Mouse (Mus musculus): ENCODE results near the gene Per3. TPM values are rescaled to one million over a fixed set of nuclear protein-coding genes. Genes with fewer than 3 reads are reported as not detected.

Per3 gene
- polyA plus RNA-seq, 1 experiment from 2014 or later = 2.9 TPM

- Histone ChIP-seq H3K27ac (no peak overlapping the region), H3K4me1 (replicated peaks) (no peaks in the 10 kb centered on the region), H3K4me2 (replicated peaks) (no peak overlapping the region), H3K9me3 (no peaks in the 10 kb centered on the region), H3K4me3 (replicated peaks) (no peak overlapping the region), H3K9ac (replicated peaks) (no peak overlapping the region), H3K36me3 (no peaks in the 10 kb centered on the region), H3K27me3 (no peaks in the 10 kb centered on the region)
- ATAC-seq = no peak
- 81% methylated on average over 8 of the region's 8 CpGs for WGBS
These were observed 71.2 kb downstream of the Per3 start for GRCm38 (mm10) chr4:150973264-150973663.

- peaks cover 3% of the 10 kb centered on the region; the same call in 1 of the 2 replicates for H3K27me3 ChIP-seq
- 0 out of 2 replicates have a peak, but pooled peaks cover 3% of the 10 kb centered on the region for H3K4me1 ChIP-seq (replicated peaks)
- H3K9ac ChIP-seq (replicated peaks) = no peak overlapping the region
- 87% methylated on average over 8 of the region's 8 CpGs for WGBS
- H3K4me2 ChIP-seq (replicated peaks) = no peak overlapping the region
- no peaks in the 10 kb centered on the region for H3K9me3 ChIP-seq
- H3K4me3 ChIP-seq (replicated peaks) = no peak overlapping the region
- H3K36me3 ChIP-seq = no peaks in the 10 kb centered on the region
- ATAC-seq = no peak
- H3K27ac ChIP-seq = no peak overlapping the region
These were observed 75.5 kb downstream of the Per3 start for GRCm38 (mm10) chr4:150968956-150969355.

GRCm38 (mm10) chr4:150966556-150966955 lies 77.9 kb downstream of the Per3 start:
- H3K4me1 ChIP-seq (replicated peaks) = 0 out of 2 replicates have a peak, but pooled peaks cover 3% of the 10 kb centered on the region
- H3K36me3 ChIP-seq = no peaks in the 10 kb centered on the region
- no peak overlapping the region for H3K9ac ChIP-seq (replicated peaks)
- no peak overlapping the region for H3K4me2 ChIP-seq (replicated peaks)
- peaks cover 3% of the 10 kb centered on the region; the same call in 1 of the 2 replicates for H3K27me3 ChIP-seq
- H3K9me3 ChIP-seq = no peaks in the 10 kb centered on the region
- H3K27ac ChIP-seq = no peak overlapping the region
- WGBS = 26% methylated on average over 7 of the region's 7 CpGs
- H3K4me3 ChIP-seq (replicated peaks) = no peak overlapping the region
- ATAC-seq = no peak

- H3K9ac ChIP-seq (replicated peaks) = no peak overlapping the region
These were observed 78.9 kb downstream of the Per3 start for GRCm38 (mm10) chr4:150965555-150965951.

GRCm38 (mm10) chr4:150964635-150965554 lies 79.6 kb downstream of the Per3 start:
- no peak overlapping the region for H3K27ac ChIP-seq
- no peaks in the 10 kb centered on the region for H3K9me3 ChIP-seq
- 13% methylated on average over 25 of the region's 25 CpGs for WGBS
- no peak for ATAC-seq
- peak overlapping the region; percentile 33 for H3K4me2 ChIP-seq (replicated peaks)
- no peak overlapping the region for H3K4me3 ChIP-seq (replicated peaks)
- no peaks in the 10 kb centered on the region for H3K36me3 ChIP-seq
- H3K9ac ChIP-seq (replicated peaks) = no peak overlapping the region
- 0 out of 2 replicates have a peak, but pooled peaks cover 3% of the 10 kb centered on the region for H3K4me1 ChIP-seq (replicated peaks)
- peaks cover 3% of the 10 kb centered on the region; the same call in 1 of the 2 replicates for H3K27me3 ChIP-seq

More at GRCm38 (mm10) chr4:150965555-150965951, 78.9 kb downstream of the Per3 start:
- Histone ChIP-seq H3K27ac (no peak overlapping the region), H3K4me2 (replicated peaks) (no peak overlapping the region), H3K4me3 (replicated peaks) (no peak overlapping the region), H3K4me1 (replicated peaks) (0 out of 2 replicates have a peak, but pooled peaks cover 3% of the 10 kb centered on the region), H3K9me3 (no peaks in the 10 kb centered on the region), H3K36me3 (no peaks in the 10 kb centered on the region), H3K27me3 (peaks cover 3% of the 10 kb centered on the region; the same call in 1 of the 2 replicates)
- WGBS = 74% methylated on average over 11 of the region's 11 CpGs
- no peak for ATAC-seq

- Histone ChIP-seq H3K27me3 (peaks cover 3% of the 10 kb centered on the region; the same call in 1 of the 2 replicates), H3K4me2 (replicated peaks) (no peak overlapping the region), H3K36me3 (no peaks in the 10 kb centered on the region), H3K9me3 (no peaks in the 10 kb centered on the region), H3K4me1 (replicated peaks) (0 out of 2 replicates have a peak, but pooled peaks cover 3% of the 10 kb centered on the region), H3K27ac (no peak overlapping the region), H3K4me3 (replicated peaks) (no peak overlapping the region), H3K9ac (replicated peaks) (no peak overlapping the region)
- no peak for ATAC-seq
- whole genome bisulfite sequencing = 64% methylated on average over 2 of the region's 2 CpGs
These were observed 80.8 kb downstream of the Per3 start for GRCm38 (mm10) chr4:150963711-150964110.

- 75% methylated on average over 6 of the region's 6 CpGs for WGBS
- no peaks in the 10 kb centered on the region for H3K36me3 ChIP-seq
- H3K9me3 ChIP-seq = no peaks in the 10 kb centered on the region
- H3K4me2 ChIP-seq (replicated peaks) = no peak overlapping the region
- H3K27me3 ChIP-seq = peaks cover 3% of the 10 kb centered on the region; the same call in 1 of the 2 replicates
- H3K4me3 ChIP-seq (replicated peaks) = no peak overlapping the region
- H3K4me1 ChIP-seq (replicated peaks) = peaks cover 6% of the 10 kb centered on the region; the same call in 1 of the 2 replicates
- H3K27ac ChIP-seq = no peak overlapping the region
- H3K9ac ChIP-seq (replicated peaks) = no peak overlapping the region
- ATAC-seq = no peak
These were observed 82.2 kb downstream of the Per3 start for GRCm38 (mm10) chr4:150962231-150962630.

GRCm38 (mm10) chr4:150958536-150958935 lies 85.9 kb downstream of the Per3 start:
- H3K4me2 ChIP-seq (replicated peaks) = no peak overlapping the region
- 79% methylated on average over 7 of the region's 7 CpGs for WGBS
- H3K9ac ChIP-seq (replicated peaks) = no peak overlapping the region
- peaks cover 13% of the 10 kb centered on the region for H3K4me1 ChIP-seq (replicated peaks)
- no peak for ATAC-seq
- H3K9me3 ChIP-seq = no peaks in the 10 kb centered on the region
- no peak overlapping the region for H3K27ac ChIP-seq
- no peaks in the 10 kb centered on the region for H3K36me3 ChIP-seq
- no peak overlapping the region for H3K4me3 ChIP-seq (replicated peaks)
- H3K27me3 ChIP-seq = no peaks in the 10 kb centered on the region

GRCm38 (mm10) chr4:150957106-150957458 lies 87.4 kb downstream of the Per3 start:
- Histone ChIP-seq H3K9ac (replicated peaks) (no peak overlapping the region), H3K27me3 (no peaks in the 10 kb centered on the region), H3K4me2 (replicated peaks) (no peak overlapping the region), H3K36me3 (no peaks in the 10 kb centered on the region), H3K27ac (peak overlapping the region; percentile 72; the same call in 1 of the 2 replicates), H3K4me3 (replicated peaks) (no peak overlapping the region), H3K4me1 (replicated peaks) (peaks cover 13% of the 10 kb centered on the region), H3K9me3 (no peaks in the 10 kb centered on the region)
- ATAC-seq = no peak; the same call in 1 of the 2 replicates
- WGBS = 34% methylated on average over 1 of the region's 1 CpGs

GRCm38 (mm10) chr4:150956369-150957105 lies 87.9 kb downstream of the Per3 start:
- 45% methylated on average over 13 of the region's 13 CpGs for WGBS
- peak overlapping the region; percentile 72 for H3K27ac ChIP-seq
- no peaks in the 10 kb centered on the region for H3K36me3 ChIP-seq
- H3K27me3 ChIP-seq = no peaks in the 10 kb centered on the region
- H3K4me3 ChIP-seq (replicated peaks) = no peak overlapping the region
- no peaks in the 10 kb centered on the region for H3K9me3 ChIP-seq
- peaks cover 13% of the 10 kb centered on the region for H3K4me1 ChIP-seq (replicated peaks)
- no peak overlapping the region for H3K9ac ChIP-seq (replicated peaks)
- H3K4me2 ChIP-seq (replicated peaks) = no peak overlapping the region
- peak; percentile 91 for ATAC-seq

Data from midbrain, embryonic 13.5 days (tissue).